Mouse (Mus musculus): Measurements from ENCODE around the gene Spred2.

DNA sequence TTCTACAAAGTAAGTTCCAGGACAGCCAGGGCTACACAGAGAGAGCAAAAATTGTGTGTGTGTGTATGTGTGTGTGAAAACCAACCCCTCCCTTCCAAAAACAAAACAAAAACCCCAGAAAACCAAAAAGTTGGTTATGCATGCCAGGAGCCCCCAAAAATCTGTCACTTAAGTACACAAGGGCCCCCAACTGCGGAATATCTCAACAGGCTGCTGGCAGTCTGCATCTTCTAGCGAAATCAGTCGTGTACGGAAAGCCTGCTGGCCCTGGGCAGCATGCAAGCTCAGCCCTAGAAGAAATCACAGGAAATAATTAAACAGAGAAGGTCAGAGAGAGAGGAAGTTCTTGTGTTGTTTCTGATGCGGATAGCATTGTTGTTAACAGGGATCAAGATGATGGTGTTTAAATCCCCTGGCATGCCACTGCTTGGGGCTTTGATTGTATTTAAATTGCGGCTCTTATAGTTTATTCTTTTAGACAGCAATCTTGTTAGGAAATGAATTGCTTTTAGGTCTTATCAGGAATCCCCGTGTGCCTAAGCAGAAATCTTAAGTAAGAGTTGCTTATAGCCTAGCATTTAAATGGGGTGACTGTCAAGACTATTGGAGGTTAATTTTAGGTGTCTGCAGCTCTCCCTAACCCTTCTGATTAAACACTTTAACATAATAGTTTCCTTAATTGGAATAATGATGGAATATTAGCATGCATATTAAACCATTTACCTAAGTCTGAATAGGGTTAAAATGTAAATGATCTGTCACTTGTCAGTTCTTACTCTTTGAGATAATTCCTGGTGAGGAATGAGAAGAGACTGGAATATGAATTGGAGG is 11.6 kb downstream of the Spred2 start:
- TF ChIP-seq GATA1 (IDR thresholded peaks at IDR 0.05; ENCODE audit: low read length) = no peak
- no peak for TF ChIP-seq TAL1 (IDR thresholded peaks at IDR 0.05; ENCODE audit: low read length)
